In genomic region chr15:77202223-77202622, GRCm38 (mm10) we compare ENCODE assay signal across 8 mouse cellular contexts.
A peak's percentile ranks its signal among the peaks of the same experiment; 100 is the strongest.
DNase-seq lines count a peak whose midpoint lies in the region; ATAC-seq lines count a peak whose summit lies in the region.

No protein-coding gene starts in this region.

- peak; percentile 72 for DNase-seq in 3T3-L1 (ENCODE audit: low read depth, low spot score)
- DNase-seq in adrenal gland, adult 8-10 months = peak; percentile 61
- DNase-seq in heart, adult 8-10 months (ENCODE audit: low spot score) = peak; percentile 74
- peak; percentile 89 for DNase-seq in kidney, postnatal 14 days
- peak; percentile 94 for DNase-seq in mesoderm, embryonic 11.5 days (ENCODE audit: low read depth, low spot score)
- no peak for DNase-seq in frontal cortex, adult 2 months (ENCODE audit: extremely low spot score in 1 of 2, low spot score in 1 of 2)
- no peak for DNase-seq in cerebellum, adult 8-10 months

- no peak for ATAC-seq in granulocyte monocyte progenitor cell, adult 5-6 weeks (replicated peaks; ENCODE audit: poor library complexity, severe bottlenecking)

Comparison
In these comparisons a context has a peak if more than half of its experiments do, and no peak if none do; other contexts are left out.
1. DNase-seq: peak in 3T3-L1 (single experiment), adrenal gland, adult 8-10 months (single experiment), heart, adult 8-10 months (single experiment), kidney, postnatal 14 days (single experiment) and mesoderm, embryonic 11.5 days (single experiment); none in frontal cortex, adult 2 months (0 of 2) and cerebellum, adult 8-10 months (single experiment).